Mouse (Mus musculus) gastrocnemius, postnatal 36 days (tissue): ENCODE results near the gene Dstyk. TPM values are rescaled to one million over a fixed set of nuclear protein-coding genes. Genes with fewer than 3 reads are reported as not detected.
"Not testable (repeated sequence)": the region's sequence is repeated elsewhere in the genome, so short reads cannot be mapped to it uniquely, and the experiment has no call there.

Source experiments
- DNase-seq, 2 experiments: peaks; one replicate each; pipeline ENCODE4 v3.0.0; 2022
- intact Hi-C: fragments of 180-260 bp; cut with DNase I; formaldehyde crosslinking; loops from one replicate; pipeline ENCODE4 v1.15.1; 2025
- total RNA-seq, 2 experiments: library from RNA; stranded (reverse); gene quantifications; 2 replicates each; pipeline ENCODE4 v1.2.3; 2021

The Dstyk gene
- total RNA-seq, 2 experiments from 2014 or later, result 8.9 to 9.2 TPM

- peak; percentile 35 to 38 for DNase-seq
- intact Hi-C loops, result no loop called here
Observed at GRCm38 (mm10) chr1:132431716-132432115, 14.4 kb downstream of the Dstyk start.

DNA sequence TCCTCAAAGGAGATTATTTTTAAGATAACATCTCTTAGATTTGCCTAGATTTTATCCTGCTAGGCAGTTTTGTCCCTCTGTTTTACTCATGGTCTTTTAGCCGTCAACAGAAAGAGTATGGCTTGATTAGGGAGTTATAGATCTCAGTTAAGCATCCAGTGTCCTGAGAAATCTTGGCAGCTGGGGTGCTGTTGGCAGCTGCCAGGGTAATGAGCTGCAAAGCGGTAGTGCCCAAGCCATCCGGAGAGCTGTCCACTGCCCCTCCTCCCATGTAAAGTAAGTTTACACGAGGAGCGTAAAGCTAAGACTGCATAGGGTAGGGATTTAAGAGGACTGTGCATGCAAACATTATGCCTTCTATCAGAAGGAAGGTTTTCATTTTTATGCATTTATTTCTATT lies 16.0 kb downstream of the Dstyk start:
- intact Hi-C loops, result no loop called here

DNA sequence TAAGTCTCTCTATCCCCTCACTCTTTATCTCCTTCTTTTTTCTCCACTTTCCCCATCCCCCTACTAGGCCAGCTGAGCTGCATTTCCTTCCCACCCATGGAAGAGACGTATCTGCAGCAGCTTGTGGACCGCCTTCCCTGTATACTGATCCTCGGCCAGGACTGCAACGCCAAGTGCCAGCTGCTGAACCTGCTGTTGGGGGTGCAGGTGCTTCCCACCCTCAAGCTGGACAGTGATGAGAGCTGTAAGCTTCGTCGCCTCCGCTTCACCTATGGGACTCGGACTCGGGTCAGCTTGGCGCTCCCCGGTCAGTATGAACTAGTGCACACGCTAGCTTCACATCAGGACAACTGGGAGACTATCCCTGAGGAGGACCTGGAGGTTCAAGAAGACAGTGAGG lies 16.7 kb downstream of the Dstyk start:
- intact Hi-C loops, result loop anchor here (2.0 kb wide), 1 partner anchor 15 kb away; no protein-coding TSS in a partner anchor
- DNase-seq, result no peak

More for the DNA sequence above, 16.0 kb downstream of the Dstyk start:
- no peak for DNase-seq

- intact Hi-C loops, result no loop called here
- peak; percentile 22 to 35 for DNase-seq
Observed at GRCm38 (mm10) chr1:132436320-132436958, 19.1 kb downstream of the Dstyk start.

- intact Hi-C loops, result no loop called here
- DNase-seq, result no peak
Observed at GRCm38 (mm10) chr1:132436960-132437359, 19.6 kb downstream of the Dstyk start.

GRCm38 (mm10) chr1:132437389-132437788 lies 20.0 kb downstream of the Dstyk start:
- intact Hi-C loops, result no loop called here
- DNase-seq, result no peak

DNA sequence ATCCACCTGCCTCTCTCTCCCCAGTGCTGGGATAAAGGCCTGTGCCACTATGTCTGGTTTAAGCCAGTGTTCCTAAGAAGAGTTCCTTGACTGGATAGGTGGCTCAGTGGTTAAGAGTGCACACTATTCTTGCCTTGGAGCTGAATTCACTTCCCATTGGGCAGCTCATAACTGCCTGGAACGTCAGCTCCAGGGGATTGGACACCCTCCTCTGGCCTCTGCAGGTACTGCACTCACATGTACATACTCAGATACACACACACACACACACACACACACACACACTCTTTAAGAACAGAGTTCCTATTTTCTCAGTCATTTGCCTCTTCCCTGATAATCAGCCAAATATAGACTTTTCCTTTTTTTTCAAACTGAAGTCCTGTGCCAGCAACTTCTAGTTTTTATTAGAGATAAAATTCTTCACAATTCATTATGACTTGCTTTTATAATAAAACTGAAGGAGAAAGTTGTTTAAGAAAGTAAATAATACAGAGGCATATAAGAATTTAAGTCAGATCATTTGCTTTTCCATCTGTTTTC lies 23.6 kb downstream of the Dstyk start:
- intact Hi-C loops, result loop anchor here (5.0 kb wide), 1 partner anchor 34 kb away; no protein-coding TSS in a partner anchor
- DNase-seq, result no peak

GRCm38 (mm10) chr1:132449742-132450141 lies 32.4 kb downstream of the Dstyk start:
- intact Hi-C loops, result no loop called here
- DNase-seq, result no peak

DNA sequence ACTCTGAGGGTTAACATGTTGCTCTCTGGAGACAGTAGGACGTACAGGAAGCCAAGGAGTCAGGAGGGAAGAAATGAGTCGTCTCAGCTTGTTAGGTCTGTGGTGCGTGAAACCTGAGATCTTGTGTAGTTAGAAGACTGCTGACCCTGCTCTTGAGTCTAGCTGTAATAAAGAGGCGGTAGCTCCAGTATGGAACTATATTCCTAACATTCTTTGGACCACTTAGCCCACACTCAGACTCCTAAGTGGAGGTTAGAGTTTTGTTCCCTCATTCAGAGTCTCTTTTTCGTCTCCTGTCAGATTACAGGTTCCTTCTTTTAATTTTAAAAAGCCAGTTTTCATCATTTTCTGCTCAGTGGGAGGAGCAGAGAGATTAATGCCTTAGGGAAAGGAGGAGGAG lies 47.3 kb downstream of the Dstyk start:
- no peak for DNase-seq
- intact Hi-C loops, result no loop called here

- intact Hi-C loops, result no loop called here
- no peak for DNase-seq
Observed at GRCm38 (mm10) chr1:132468926-132469325, 51.6 kb downstream of the Dstyk start.

DNA sequence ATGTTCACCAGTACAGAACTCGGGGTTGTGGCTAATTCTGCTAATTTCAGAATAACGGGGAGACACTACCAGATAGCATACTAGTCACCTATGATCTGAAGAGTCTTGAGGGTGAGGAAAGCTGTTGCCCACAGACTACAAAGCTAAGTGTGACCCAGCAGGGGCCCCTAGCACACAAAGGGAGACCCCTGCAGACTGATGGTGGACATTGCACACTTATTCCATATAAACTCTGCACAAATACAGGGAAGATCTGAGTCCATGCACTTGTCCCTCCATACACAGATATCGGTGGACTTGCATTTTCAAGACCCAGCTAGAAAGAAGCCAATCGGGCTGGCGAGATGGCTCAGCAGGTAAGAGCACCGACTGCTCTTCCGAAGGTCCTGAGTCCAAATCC lies 52.2 kb downstream of the Dstyk start:
- intact Hi-C loops, result no loop called here

DNA sequence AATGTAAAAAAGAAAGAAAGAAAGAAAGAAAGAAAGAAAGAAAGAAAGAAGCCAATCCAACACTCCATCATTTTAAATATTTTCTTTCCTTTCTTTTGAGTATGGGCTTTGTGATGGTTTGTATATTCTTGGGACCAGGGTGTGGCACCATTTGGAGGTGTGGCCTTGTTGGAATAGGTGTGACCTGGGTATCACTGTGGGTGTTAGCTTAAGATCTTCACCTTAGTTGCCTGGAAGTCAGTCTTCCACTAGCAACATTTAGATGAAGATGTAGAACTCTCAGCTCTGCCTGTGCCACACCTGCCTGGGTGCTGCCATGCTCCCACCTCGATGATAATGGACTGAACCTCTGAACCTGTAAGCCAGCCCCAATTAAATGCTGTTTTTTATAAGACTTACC lies 52.7 kb downstream of the Dstyk start:
- not testable (repeated sequence) for DNase-seq
- intact Hi-C loops, result loop anchor here (5.0 kb wide), 1 partner anchor 103 kb away; no protein-coding TSS in a partner anchor

More for the DNA sequence above, 52.2 kb downstream of the Dstyk start:
- no peak for DNase-seq

GRCm38 (mm10) chr1:132471032-132471431 lies 53.7 kb downstream of the Dstyk start:
- no peak for DNase-seq
- intact Hi-C loops, result loop anchor here (5.0 kb wide), 1 partner anchor 104 kb away; no protein-coding TSS in a partner anchor

GRCm38 (mm10) chr1:132471499-132471898 lies 54.1 kb downstream of the Dstyk start:
- no peak for DNase-seq
- intact Hi-C loops, result loop anchor here (5.0 kb wide), 1 partner anchor 104 kb away; no protein-coding TSS in a partner anchor

- intact Hi-C loops, result loop anchor here (5.0 kb wide), 1 partner anchor 105 kb away; no protein-coding TSS in a partner anchor
- no peak for DNase-seq
Observed at GRCm38 (mm10) chr1:132472537-132472936, 55.2 kb downstream of the Dstyk start.

GRCm38 (mm10) chr1:132474496-132474895 lies 57.1 kb downstream of the Dstyk start:
- no peak for DNase-seq
- intact Hi-C loops, result loop anchor here (5.0 kb wide), 1 partner anchor 107 kb away; no protein-coding TSS in a partner anchor

DNA sequence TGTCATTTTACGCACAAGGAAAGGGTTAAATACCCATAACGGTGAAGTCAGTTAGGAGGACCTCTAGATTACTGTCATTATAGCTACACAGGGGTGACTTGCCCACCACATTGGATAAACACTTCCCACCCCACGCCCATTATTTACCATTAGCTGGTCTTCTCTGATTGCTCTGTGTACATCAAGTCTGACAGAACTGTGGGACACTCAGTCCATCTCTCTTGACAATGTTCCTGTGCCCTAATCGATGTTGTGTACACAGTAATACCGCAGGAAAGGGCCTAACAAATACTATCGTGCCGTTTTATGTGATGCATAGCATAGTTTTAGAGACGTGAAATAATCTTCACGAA lies 59.2 kb downstream of the Dstyk start:
- intact Hi-C loops, result loop anchor here (2.0 kb wide), 1 partner anchor 60 kb away; the partner anchor contains the start of gene Dstyk
- DNase-seq, result no peak

- DNase-seq, result peak; percentile 79 to 89
- intact Hi-C loops, result loop anchor here (2.0 kb wide), 1 partner anchor 60 kb away; the partner anchor contains the start of gene Dstyk
Observed at GRCm38 (mm10) chr1:132476928-132477691, 59.8 kb downstream of the Dstyk start, which contains the start of gene Rbbp5. TSS of gene Rbbp5 (plus strand) at chr1:132477365.

GRCm38 (mm10) chr1:132479438-132479837 lies 62.1 kb downstream of the Dstyk start:
- DNase-seq, result no peak
- intact Hi-C loops, result no loop called here

GRCm38 (mm10) chr1:132481619-132482018 lies 64.3 kb downstream of the Dstyk start:
- intact Hi-C loops, result no loop called here
- DNase-seq, result no peak

DNA sequence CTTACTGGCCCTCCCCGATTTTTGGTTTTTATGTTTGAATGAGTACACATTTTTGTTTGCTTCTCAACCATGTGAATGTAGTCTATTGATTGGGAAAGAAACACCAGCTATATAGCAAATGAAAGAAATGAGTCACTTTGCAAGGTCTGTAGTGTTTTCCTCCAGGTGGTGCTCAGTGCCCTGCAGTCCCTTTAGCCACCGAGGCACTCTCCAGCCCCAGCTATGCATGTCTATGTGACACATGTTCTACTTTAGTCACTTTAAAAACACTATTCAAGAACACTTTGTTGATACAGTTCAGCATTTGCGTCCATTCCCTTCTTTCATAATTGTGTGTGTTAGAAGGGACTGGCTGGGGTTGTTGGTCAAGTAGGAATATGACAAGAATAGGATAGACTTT lies 65.9 kb downstream of the Dstyk start:
- no peak for DNase-seq
- intact Hi-C loops, result no loop called here
